In the genomic region with DNA sequence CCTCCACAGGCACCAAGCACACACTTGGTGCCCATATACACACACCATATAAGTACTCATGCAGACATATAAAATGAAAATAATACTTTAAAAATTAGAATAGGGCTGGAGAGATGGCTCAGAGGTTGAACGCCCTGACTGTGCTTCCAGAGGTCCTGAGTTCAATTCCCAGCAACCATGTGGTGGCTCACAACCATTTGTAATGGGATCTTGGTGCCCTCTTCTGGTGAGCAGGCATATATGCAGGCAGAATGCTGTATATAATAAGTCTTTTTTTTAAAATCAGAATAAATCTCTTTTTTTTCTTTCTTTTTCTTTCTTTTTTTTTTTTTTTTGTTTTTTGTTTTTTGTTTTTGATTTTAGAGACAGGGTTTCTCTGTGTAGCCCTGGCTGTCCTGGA, we compare ENCODE assay signal across 29 mouse cellular contexts. TPM values are rescaled to one million over a fixed set of nuclear protein-coding genes. Genes with fewer than 3 reads are reported as not detected.
DNase-seq lines count a peak whose midpoint lies in the region; ATAC-seq and TF ChIP-seq lines count a peak whose summit lies in the region.
"Had no signal": no experiment of that assay in that cellular context is flagged by ENCODE, and none has a peak within 500 bp of the region (broad histone marks: within the 10 kb centered on the region; RNA-seq: fewer than 3 reads in every experiment).

No protein-coding gene starts in this region.

- no peak for ATAC-seq in liver, embryonic 14.5 days (ENCODE audit: insufficient read depth)
- no peak for ATAC-seq in liver, embryonic 12.5 days
- no peak for ATAC-seq in midbrain, postnatal 0 days (ENCODE audit: low FRiP score)
- ATAC-seq in midbrain, embryonic 16.5 days, result no peak
- no peak for ATAC-seq in stomach, postnatal 0 days (ENCODE audit: low FRiP score, low TSS enrichment)
- ATAC-seq: forebrain, embryonic 15.5 days; hindbrain, embryonic 16.5 days; midbrain, embryonic 13.5 days had no signal

- TF ChIP-seq CTCF in heart, adult 2 months (IDR thresholded peaks at IDR 0.05), result peak; percentile 10; the same call in 1 of the 2 replicates
- TF ChIP-seq CTCF in liver, embryonic 14.5 days (IDR thresholded peaks at IDR 0.05; ENCODE audit: low read depth), result peak; percentile 51
- peak; percentile 38 for TF ChIP-seq CTCF in midbrain, postnatal 0 days (IDR thresholded peaks at IDR 0.05)
- TF ChIP-seq CTCF in stomach, postnatal 0 days (IDR thresholded peaks at IDR 0.05; ENCODE audit: low read depth), result peak; percentile 35

- H3K27ac ChIP-seq in heart, adult 2 months, result no peak overlapping the region
- no peak overlapping the region for H3K27ac ChIP-seq in liver, embryonic 14.5 days
- H3K27ac ChIP-seq in liver, embryonic 12.5 days, result no peak overlapping the region
- no peak overlapping the region for H3K27ac ChIP-seq in midbrain, postnatal 0 days (ENCODE audit: low read depth, low read length)
- H3K27ac ChIP-seq in midbrain, embryonic 16.5 days (ENCODE audit: low read length), result no peak overlapping the region
- H3K27ac ChIP-seq in stomach, postnatal 0 days (replicated peaks), result no peak overlapping the region
- H3K27ac ChIP-seq: embryonic facial prominence, embryonic 12.5 days; forebrain, embryonic 15.5 days; gastrocnemius, adult 2 months; heart, embryonic 13.5 days; hindbrain, embryonic 10.5 days; midbrain, embryonic 13.5 days; neural tube, embryonic 15.5 days had no signal

- H3K4me3 ChIP-seq in heart, adult 2 months, result no peak overlapping the region
- no peak overlapping the region for H3K4me3 ChIP-seq in liver, embryonic 14.5 days (ENCODE audit: insufficient read depth in 1 of 2, low read depth in 2 of 2, low read length in 2 of 2)
- H3K4me3 ChIP-seq in liver, embryonic 12.5 days, result no peak overlapping the region
- no peak overlapping the region for H3K4me3 ChIP-seq in midbrain, postnatal 0 days (ENCODE audit: low read depth, low read length)
- no peak overlapping the region for H3K4me3 ChIP-seq in midbrain, embryonic 16.5 days (ENCODE audit: low read depth, low read length)
- no peak overlapping the region for H3K4me3 ChIP-seq in stomach, postnatal 0 days (ENCODE audit: low read depth, low read length)
- H3K4me3 ChIP-seq: embryonic facial prominence, embryonic 12.5 days; forebrain, embryonic 15.5 days; gastrocnemius, adult 2 months; heart, embryonic 13.5 days; hindbrain, embryonic 10.5 days; midbrain, embryonic 13.5 days; neural tube, embryonic 15.5 days had no signal

- no peaks in the 10 kb centered on the region for H3K79me2 ChIP-seq in heart, adult 2 months (replicated peaks; ENCODE audit: control insufficient read depth, insufficient read depth, low read length)

- no peaks in the 10 kb centered on the region for H3K36me3 ChIP-seq in heart, adult 2 months (ENCODE audit: control insufficient read depth, insufficient read depth, low read length)
- H3K36me3 ChIP-seq in liver, embryonic 14.5 days (replicated peaks; ENCODE audit: control insufficient read depth, insufficient read depth, low read depth), result no peaks in the 10 kb centered on the region
- no peaks in the 10 kb centered on the region for H3K36me3 ChIP-seq in liver, embryonic 12.5 days
- H3K36me3 ChIP-seq in midbrain, postnatal 0 days (ENCODE audit: insufficient read depth, low read length), result no peaks in the 10 kb centered on the region
- H3K36me3 ChIP-seq in midbrain, embryonic 16.5 days (ENCODE audit: control insufficient read depth, insufficient read depth, low read length), result no peaks in the 10 kb centered on the region
- H3K36me3 ChIP-seq in stomach, postnatal 0 days (ENCODE audit: control insufficient read depth, insufficient read depth, low read length), result no peaks in the 10 kb centered on the region
- H3K36me3 ChIP-seq: embryonic facial prominence, embryonic 12.5 days; forebrain, embryonic 15.5 days; heart, embryonic 13.5 days; hindbrain, embryonic 10.5 days; midbrain, embryonic 13.5 days; neural tube, embryonic 15.5 days had no signal

- H3K9me3 ChIP-seq in liver, embryonic 14.5 days (ENCODE audit: control insufficient read depth, low read length), result peaks cover 2% of the 10 kb centered on the region; the same call in 1 of the 2 replicates
- H3K9me3 ChIP-seq in liver, embryonic 12.5 days (replicated peaks), result peaks cover 3% of the 10 kb centered on the region; the same call in 1 of the 2 replicates
- H3K9me3 ChIP-seq in midbrain, postnatal 0 days (ENCODE audit: low read length), result no peaks in the 10 kb centered on the region
- no peaks in the 10 kb centered on the region; the same call in 1 of the 2 replicates for H3K9me3 ChIP-seq in midbrain, embryonic 16.5 days (replicated peaks; ENCODE audit: control insufficient read depth, low read length, poor library complexity, severe bottlenecking)
- no peaks in the 10 kb centered on the region for H3K9me3 ChIP-seq in stomach, postnatal 0 days (ENCODE audit: control insufficient read depth, low read length)
- H3K9me3 ChIP-seq: embryonic facial prominence, embryonic 12.5 days; forebrain, embryonic 15.5 days; hindbrain, embryonic 10.5 days; midbrain, embryonic 13.5 days; neural tube, embryonic 15.5 days had no signal

- no peak for TF ChIP-seq POLR2A in heart, adult 2 months (IDR thresholded peaks at IDR 0.05; ENCODE audit: insufficient read depth, low read depth, low read length)

- no peak overlapping the region for H3K4me2 ChIP-seq in liver, embryonic 14.5 days (ENCODE audit: low read depth)
- no peak overlapping the region for H3K4me2 ChIP-seq in liver, embryonic 12.5 days
- H3K4me2 ChIP-seq in midbrain, postnatal 0 days (ENCODE audit: low read depth, low read length, poor library complexity, severe bottlenecking), result no peak overlapping the region
- H3K4me2 ChIP-seq in midbrain, embryonic 16.5 days (ENCODE audit: low read length), result no peak overlapping the region
- no peak overlapping the region for H3K4me2 ChIP-seq in stomach, postnatal 0 days (replicated peaks; ENCODE audit: low read depth)
- H3K4me2 ChIP-seq: embryonic facial prominence, embryonic 12.5 days; forebrain, embryonic 15.5 days; heart, embryonic 13.5 days; midbrain, embryonic 13.5 days; neural tube, embryonic 15.5 days had no signal

- H3K4me1 ChIP-seq in heart, adult 2 months (ENCODE audit: control insufficient read depth, insufficient read depth, low read length), result no peaks in the 10 kb centered on the region; the same call in 1 of the 2 replicates
- peaks cover 0 to 3% of the 10 kb centered on the region in 2 experiments; a peak in 2 of 4 replicates for H3K4me1 ChIP-seq in liver, embryonic 14.5 days (replicated peaks; ENCODE audit: control insufficient read depth in 2 of 2, insufficient read depth in 2 of 2, low read length in 1 of 2)
- peaks cover 17% of the 10 kb centered on the region for H3K4me1 ChIP-seq in liver, embryonic 12.5 days
- no peaks in the 10 kb centered on the region for H3K4me1 ChIP-seq in midbrain, postnatal 0 days (ENCODE audit: insufficient read depth, low read length)
- H3K4me1 ChIP-seq in midbrain, embryonic 16.5 days (ENCODE audit: control insufficient read depth, insufficient read depth, low read length), result 0 out of 2 replicates have a peak, but pooled peaks cover 3% of the 10 kb centered on the region
- H3K4me1 ChIP-seq in stomach, postnatal 0 days (replicated peaks; ENCODE audit: control insufficient read depth, insufficient read depth), result peaks cover 5% of the 10 kb centered on the region; the same call in 1 of the 2 replicates

- intact Hi-C loops in heart, adult 2 months (cut with DNase I), result no loop called here
- intact Hi-C loops in heart, postnatal 10 days (cut with DNase I), result no loop called here
- intact Hi-C loops in left cerebral cortex, postnatal 4 days (cut with DNase I), result no loop called here

- TF ChIP-seq EP300 in heart, adult 2 months (IDR thresholded peaks at IDR 0.05; ENCODE audit: insufficient read depth, low read depth, low read length), result no peak
- TF ChIP-seq EP300 in liver, embryonic 14.5 days (IDR thresholded peaks at IDR 0.05; ENCODE audit: low read depth), result no peak
- no peak for TF ChIP-seq EP300 in stomach, postnatal 0 days (optimal IDR thresholded peaks at IDR 0.05)

- H3K9ac ChIP-seq in heart, adult 2 months (ENCODE audit: low read depth, low read length), result no peak overlapping the region
- no peak overlapping the region for H3K9ac ChIP-seq in liver, embryonic 14.5 days (replicated peaks)
- no peak overlapping the region for H3K9ac ChIP-seq in liver, embryonic 12.5 days
- no peak overlapping the region for H3K9ac ChIP-seq in midbrain, postnatal 0 days (replicated peaks; ENCODE audit: low read length, poor library complexity, severe bottlenecking)
- H3K9ac ChIP-seq in midbrain, embryonic 16.5 days (ENCODE audit: low read depth, low read length), result no peak overlapping the region
- H3K9ac ChIP-seq in stomach, postnatal 0 days (ENCODE audit: low read length), result no peak overlapping the region
- H3K9ac ChIP-seq: embryonic facial prominence, embryonic 12.5 days; forebrain, embryonic 15.5 days; heart, embryonic 13.5 days; midbrain, embryonic 13.5 days; neural tube, embryonic 15.5 days had no signal

- H3K27me3 ChIP-seq in heart, adult 2 months (ENCODE audit: control insufficient read depth, insufficient read depth, low read length), result no peaks in the 10 kb centered on the region
- peaks cover 3% of the 10 kb centered on the region; the same call in 1 of the 2 replicates for H3K27me3 ChIP-seq in liver, embryonic 14.5 days (ENCODE audit: control insufficient read depth, insufficient read depth, low read length)
- H3K27me3 ChIP-seq in liver, embryonic 12.5 days (replicated peaks), result peaks cover 22% of the 10 kb centered on the region
- H3K27me3 ChIP-seq in midbrain, postnatal 0 days (ENCODE audit: insufficient read depth, low read length), result no peaks in the 10 kb centered on the region
- no peaks in the 10 kb centered on the region for H3K27me3 ChIP-seq in midbrain, embryonic 16.5 days (ENCODE audit: control insufficient read depth, insufficient read depth, low read depth, low read length)
- H3K27me3 ChIP-seq in stomach, postnatal 0 days (ENCODE audit: control insufficient read depth, insufficient read depth, low read length), result no peaks in the 10 kb centered on the region
- H3K27me3 ChIP-seq: embryonic facial prominence, embryonic 12.5 days; forebrain, embryonic 15.5 days; midbrain, embryonic 13.5 days; neural tube, embryonic 15.5 days had no signal

- no peak for DNase-seq in heart, adult 2 months
- no peak for DNase-seq in heart, postnatal 10 days
- no peak for DNase-seq in liver, embryonic 14.5 days (ENCODE audit: low read depth in 3 of 3, low spot score in 3 of 3)
- DNase-seq in midbrain, postnatal 0 days (ENCODE audit: low spot score), result no peak
- no peak for DNase-seq in stomach, postnatal 0 days (ENCODE audit: low spot score)
- no peak for DNase-seq in left cerebral cortex, postnatal 4 days
- DNase-seq: adrenal gland, adult 8-10 months; cerebellum, adult 11 months; cerebellum, adult 9-10 months; embryo, embryonic 11 days; gastrocnemius, adult 2 months; heart, postnatal 14 days; kidney, adult 9 months; kidney, postnatal 14 days; liver; lung, adult 18-20 months; right cerebral cortex, postnatal 25 days; spleen, adult 18-20 months; thymus, adult 18-20 months; thymus, postnatal 25 days had no signal

- 88% methylated on average over 1 of the region's 1 CpGs for WGBS in heart, adult 2 months
- WGBS in liver, embryonic 14.5 days (ENCODE audit: insufficient replicate concordance), result 69% methylated on average over 1 of the region's 1 CpGs
- WGBS in liver, embryonic 12.5 days (ENCODE audit: insufficient replicate concordance), result 74% methylated on average over 1 of the region's 1 CpGs
- WGBS in midbrain, postnatal 0 days, result 97% methylated on average over 1 of the region's 1 CpGs
- WGBS in midbrain, embryonic 16.5 days, result 97% methylated on average over 1 of the region's 1 CpGs
- 93% methylated on average over 1 of the region's 1 CpGs for WGBS in stomach, postnatal 0 days

RNA-seq across cellular contexts. Expression of gene Rassf3, which starts 53.1 kb away (rescaled TPM):
- total RNA-seq in heart, adult 2 months (2021), result 100 to 1,000 TPM; 134 to 135 TPM
- 69.4 and 121 TPM in 2 replicates for polyA plus RNA-seq in heart, adult 2 months (2012; rRNA removed)
- total RNA-seq in heart, postnatal 10 days (2021), result 100 to 1,000 TPM in 1 of 2 experiments, 10 to 100 TPM in 1; 98.8 to 116 TPM
- polyA plus RNA-seq in liver, embryonic 14.5 days (2012; rRNA removed), result 5.7 and 8.6 TPM in 2 replicates
- 7.9 and 10.8 TPM in 2 replicates for polyA plus RNA-seq in liver, embryonic 14.5 days (2014; fragmentation: Nextera tagmentation; extraction: Ambion mirVana)
- 12.3 and 12.8 TPM in 2 replicates for polyA plus RNA-seq in liver, embryonic 12.5 days (2016; fragmentation: Nextera tagmentation; extraction: Ambion mirVana)
- 5.8 and 6.0 TPM in 2 replicates for total RNA-seq in midbrain, postnatal 0 days (2014; rRNA removed)
- 3.0 and 3.4 TPM in 2 replicates for polyA plus RNA-seq in midbrain, postnatal 0 days (2015; fragmentation: Nextera tagmentation; extraction: Ambion mirVana)
- polyA plus RNA-seq in midbrain, embryonic 16.5 days (2015; fragmentation: Nextera tagmentation; extraction: Ambion mirVana), result 4.2 and 4.6 TPM in 2 replicates
- polyA plus RNA-seq in stomach, postnatal 0 days (2015; fragmentation: Nextera tagmentation; extraction: Ambion mirVana), result 19.2 and 20.0 TPM in 2 replicates
- 10 to 100 TPM; 17.4 to 22.9 TPM for total RNA-seq in left cerebral cortex, postnatal 4 days (2021)

RNA-seq across cellular contexts. Expression of gene Tbk1, which starts 57.3 kb away (rescaled TPM):
- 10 to 100 TPM; 14.9 to 15.6 TPM for total RNA-seq in heart, adult 2 months (2021)
- 7.2 and 13.4 TPM in 2 replicates for polyA plus RNA-seq in heart, adult 2 months (2012; rRNA removed)
- total RNA-seq in heart, postnatal 10 days (2021), result 10 to 100 TPM; 17.3 to 19.5 TPM
- 6.6 and 13.6 TPM in 2 replicates for polyA plus RNA-seq in liver, embryonic 14.5 days (2012; rRNA removed)
- 17.1 and 18.0 TPM in 2 replicates for polyA plus RNA-seq in liver, embryonic 14.5 days (2014; fragmentation: Nextera tagmentation; extraction: Ambion mirVana)
- polyA plus RNA-seq in liver, embryonic 12.5 days (2016; fragmentation: Nextera tagmentation; extraction: Ambion mirVana), result 24.8 and 25.8 TPM in 2 replicates
- 16.5 and 29.2 TPM in 2 replicates for total RNA-seq in midbrain, postnatal 0 days (2014; rRNA removed)
- 24.5 and 24.8 TPM in 2 replicates for polyA plus RNA-seq in midbrain, postnatal 0 days (2015; fragmentation: Nextera tagmentation; extraction: Ambion mirVana)
- 31.1 and 35.9 TPM in 2 replicates for polyA plus RNA-seq in midbrain, embryonic 16.5 days (2015; fragmentation: Nextera tagmentation; extraction: Ambion mirVana)
- 16.6 TPM in 2 replicates for polyA plus RNA-seq in stomach, postnatal 0 days (2015; fragmentation: Nextera tagmentation; extraction: Ambion mirVana)
- total RNA-seq in left cerebral cortex, postnatal 4 days (2021), result 10 to 100 TPM; 36.4 to 37.2 TPM
